Mouse (Mus musculus) R1 (cell line): ENCODE results near the gene Ttll6.
A peak's percentile ranks its signal among the peaks of the same experiment; 100 is the strongest.

Experiments
- DNase-seq: peaks from one replicate; pipeline ENCODE4 v3.0.0-alpha.2; 2018; ENCODE audit warnings: low read depth, low spot score

Gene Ttll6

GRCm38 (mm10) chr11:96168125-96168524 lies 34.5 kb downstream of the Ttll6 start:
- DNase-seq, result no peak

- no peak for DNase-seq
Observed at GRCm38 (mm10) chr11:96169016-96169415, 35.4 kb downstream of the Ttll6 start.

- DNase-seq, result no peak
Observed at GRCm38 (mm10) chr11:96170711-96171379, 37.3 kb downstream of the Ttll6 start.

- no peak for DNase-seq
Observed at GRCm38 (mm10) chr11:96171601-96172000, 38.0 kb downstream of the Ttll6 start.

- DNase-seq, result no peak
Observed at GRCm38 (mm10) chr11:96172511-96173287, 39.1 kb downstream of the Ttll6 start.

GRCm38 (mm10) chr11:96173288-96173840 lies 39.8 kb downstream of the Ttll6 start:
- DNase-seq, result no peak

GRCm38 (mm10) chr11:96174881-96175280 lies 41.3 kb downstream of the Ttll6 start:
- DNase-seq, result no peak

- DNase-seq, result peak; percentile 14
Observed at GRCm38 (mm10) chr11:96175511-96175910, 41.9 kb downstream of the Ttll6 start.

GRCm38 (mm10) chr11:96175951-96176530 lies 42.5 kb downstream of the Ttll6 start:
- no peak for DNase-seq

GRCm38 (mm10) chr11:96176841-96177240 lies 43.3 kb downstream of the Ttll6 start:
- DNase-seq, result no peak

GRCm38 (mm10) chr11:96177546-96178174 lies 44.1 kb downstream of the Ttll6 start:
- DNase-seq, result peak; percentile 70

GRCm38 (mm10) chr11:96178356-96178755 lies 44.8 kb downstream of the Ttll6 start:
- DNase-seq, result no peak

GRCm38 (mm10) chr11:96178911-96179503 lies 45.4 kb downstream of the Ttll6 start:
- no peak for DNase-seq

GRCm38 (mm10) chr11:96181061-96181460 lies 47.5 kb downstream of the Ttll6 start:
- no peak for DNase-seq

GRCm38 (mm10) chr11:96184233-96184632 lies 50.6 kb downstream of the Ttll6 start:
- no peak for DNase-seq

GRCm38 (mm10) chr11:96187321-96187720 lies 53.7 kb downstream of the Ttll6 start:
- no peak for DNase-seq

GRCm38 (mm10) chr11:96189810-96190522 lies 56.4 kb downstream of the Ttll6 start:
- DNase-seq, result peak; percentile 96

GRCm38 (mm10) chr11:96191132-96191531 lies 57.5 kb downstream of the Ttll6 start:
- no peak for DNase-seq

- peak; percentile 77 for DNase-seq
Observed at GRCm38 (mm10) chr11:96193521-96194400, 60.2 kb downstream of the Ttll6 start, which contains the start of gene Hoxb13. Hoxb13 (plus strand) TSS chr11:96194316.

- DNase-seq, result no peak
Observed at GRCm38 (mm10) chr11:96194401-96194710, 60.8 kb downstream of the Ttll6 start.
